Mouse (Mus musculus) cortical plate, adult 2 months (tissue): ENCODE results near the gene Serinc4. TPM values are rescaled to one million over a fixed set of nuclear protein-coding genes. Genes with fewer than 3 reads are reported as not detected.

Source experiments
- H3K27ac ChIP-seq: fragments of 200-500 bp; 2 replicates; pipeline ENCODE4 v1.5.1; 2012; ENCODE audit warnings: low read length, control low read depth, inconsistent platforms; ENCODE audit not compliant: insufficient read depth
- H3K4me1 ChIP-seq: fragments of 200-500 bp; 2 replicates; pipeline ENCODE4 v1.6.1; 2011; ENCODE audit warnings: low read length; ENCODE audit not compliant: control insufficient read depth, insufficient read depth
- H3K4me3 ChIP-seq: fragments of 200-500 bp; 2 replicates; pipeline ENCODE4 v1.5.1; 2011; ENCODE audit warnings: mild to moderate bottlenecking, low read length, control low read depth; ENCODE audit not compliant: insufficient read depth
- CTCF ChIP-seq: fragments of 200-500 bp; IDR thresholded peaks from 2 replicates; pipeline ENCODE4 v1.5.1; 2011; ENCODE audit warnings: mild to moderate bottlenecking, control low read depth, low read length; ENCODE audit not compliant: insufficient read depth; ENCODE audit errors: extremely low read depth
- POLR2A ChIP-seq: fragments of 200-500 bp; IDR thresholded peaks from 2 replicates; pipeline ENCODE4 v1.6.1; 2011; ENCODE audit warnings: mild to moderate bottlenecking, low read length, control low read depth; ENCODE audit not compliant: insufficient read depth; ENCODE audit errors: extremely low read depth
- polyA plus RNA-seq: library from polyadenylated mRNA; depleted of rRNA; stranded (reverse); fragments of >200 nt; gene quantifications from 2 replicates; pipeline ENCODE4 v1.2.3, GENCODE M21; 2012

Gene Serinc4
- polyA plus RNA-seq, 1 experiment: 0.69 TPM

DNA sequence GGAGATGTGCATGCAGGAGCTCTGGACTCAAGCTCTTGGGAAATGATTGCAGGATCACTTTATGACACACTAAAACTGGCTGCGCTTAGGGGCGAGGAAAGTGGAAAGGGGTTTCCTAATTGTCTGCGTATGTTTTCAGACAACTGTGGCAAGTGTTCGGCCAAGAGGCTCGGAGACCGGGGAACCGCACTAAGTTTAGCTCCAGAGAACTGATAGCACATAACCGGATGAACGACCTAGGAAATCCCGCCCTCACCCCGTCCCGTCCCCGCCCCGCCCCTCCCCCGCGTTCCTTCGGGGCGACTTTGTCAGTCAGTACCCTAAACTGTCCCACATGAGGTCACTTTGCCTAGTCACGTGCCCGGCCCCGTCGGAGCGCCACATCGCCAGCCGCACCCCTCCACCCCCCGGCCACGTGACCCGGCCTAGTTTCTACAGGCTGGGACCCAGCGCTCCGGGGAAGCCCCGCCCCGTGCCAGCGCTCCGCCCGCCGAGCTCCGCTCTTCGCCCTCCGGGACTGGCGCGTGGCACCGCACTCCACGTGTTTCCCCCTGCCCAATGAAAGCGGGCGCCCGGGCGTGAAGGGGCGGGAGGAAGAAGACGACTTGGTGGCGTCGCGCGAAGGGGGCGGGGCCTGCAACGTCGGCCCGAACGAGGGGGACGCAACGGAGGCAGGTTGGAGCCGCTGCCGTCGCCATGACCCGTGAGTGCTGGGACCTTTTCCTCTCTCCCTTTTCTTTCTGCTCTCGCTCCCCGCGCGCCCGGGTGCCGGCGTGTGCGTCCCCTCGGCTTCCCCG, 7.6 kb downstream of the Serinc4 start, which contains the start of gene Serf2:
Serf2 (plus strand) TSS at position 457 of the 797 bp plus-strand sequence.
- TF ChIP-seq POLR2A (peak; percentile 95), CTCF (no peak)
- Histone ChIP-seq H3K4me1 (peaks cover 1% of the 10 kb centered on the region; the same call in 1 of the 2 replicates), H3K4me3 (peak within 1 kb of the TSS; percentile 64), H3K27ac (peak within 1 kb of the TSS; percentile 94)

DNA sequence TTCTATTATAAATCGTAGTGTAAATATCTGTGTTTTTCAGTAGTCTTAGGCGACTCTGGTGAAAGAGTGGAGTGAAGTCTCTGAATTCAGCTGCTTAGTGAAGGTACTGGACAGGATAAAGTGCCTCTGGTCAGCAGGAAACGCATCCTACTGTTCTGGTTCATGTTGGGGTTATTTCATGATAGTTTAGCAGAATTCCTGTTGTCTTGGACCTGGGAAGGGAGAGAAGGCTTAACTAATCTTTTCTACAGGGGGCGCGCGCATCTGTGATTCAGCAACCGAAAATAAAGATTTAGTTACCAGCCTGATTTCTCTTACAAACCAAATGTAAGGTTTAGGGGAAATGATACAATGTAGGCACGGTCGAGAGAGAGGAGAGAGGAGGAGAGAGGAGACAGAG, 8.4 kb downstream of the Serinc4 start:
- no peak for TF ChIP-seq POLR2A
- TF ChIP-seq CTCF: peak; percentile 14; the same call in 1 of the 2 replicates
- H3K4me1 ChIP-seq: peaks cover 1% of the 10 kb centered on the region; the same call in 1 of the 2 replicates
- H3K4me3 ChIP-seq: peak overlapping the region; percentile 64; the same call in 1 of the 2 replicates
- peak overlapping the region; percentile 90 for H3K27ac ChIP-seq

DNA sequence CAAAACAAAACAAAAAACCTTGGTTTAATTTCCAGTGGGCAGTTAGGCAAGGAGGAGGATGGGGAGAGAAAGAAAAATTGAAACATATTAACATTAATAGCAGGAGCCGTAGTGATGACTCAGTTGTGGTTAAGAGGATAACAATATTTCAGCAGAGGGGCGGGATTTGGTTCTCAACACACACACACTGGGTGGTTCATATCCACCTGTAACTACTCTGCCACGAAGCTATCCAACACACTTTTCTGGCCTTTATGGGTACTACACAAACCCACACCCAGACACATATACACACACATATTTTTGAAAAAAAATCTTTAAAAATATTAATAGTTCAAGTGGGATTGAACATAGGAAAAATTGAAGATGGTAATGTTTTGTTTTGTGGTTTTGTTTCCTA, 9.6 kb downstream of the Serinc4 start:
- Histone ChIP-seq H3K4me1 (no peaks in the 10 kb centered on the region), H3K4me3 (no peak overlapping the region), H3K27ac (no peak overlapping the region)
- TF ChIP-seq CTCF (no peak), POLR2A (no peak)

DNA sequence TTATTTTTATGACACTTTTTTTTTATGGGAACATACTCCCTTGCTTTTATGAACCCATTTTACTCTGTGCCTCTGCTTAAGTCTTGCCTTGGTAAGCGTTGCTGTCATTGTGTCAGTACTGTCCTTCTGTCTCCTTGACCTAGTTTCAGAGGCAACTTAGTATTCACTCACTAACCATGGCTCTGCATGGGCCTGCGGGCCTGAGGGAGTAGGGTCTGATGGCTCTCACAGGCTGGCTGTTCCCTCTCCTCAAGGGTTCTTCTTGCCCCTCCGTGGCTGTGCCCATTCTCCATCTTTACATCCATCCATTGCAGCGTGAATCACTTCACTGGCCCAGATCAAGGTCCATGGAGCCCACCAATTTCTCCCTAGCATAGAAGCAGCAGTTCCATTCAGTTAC, 10.1 kb downstream of the Serinc4 start:
- TF ChIP-seq CTCF (no peak), POLR2A (no peak)
- Histone ChIP-seq H3K27ac (no peak overlapping the region), H3K4me1 (no peaks in the 10 kb centered on the region), H3K4me3 (no peak overlapping the region)

DNA sequence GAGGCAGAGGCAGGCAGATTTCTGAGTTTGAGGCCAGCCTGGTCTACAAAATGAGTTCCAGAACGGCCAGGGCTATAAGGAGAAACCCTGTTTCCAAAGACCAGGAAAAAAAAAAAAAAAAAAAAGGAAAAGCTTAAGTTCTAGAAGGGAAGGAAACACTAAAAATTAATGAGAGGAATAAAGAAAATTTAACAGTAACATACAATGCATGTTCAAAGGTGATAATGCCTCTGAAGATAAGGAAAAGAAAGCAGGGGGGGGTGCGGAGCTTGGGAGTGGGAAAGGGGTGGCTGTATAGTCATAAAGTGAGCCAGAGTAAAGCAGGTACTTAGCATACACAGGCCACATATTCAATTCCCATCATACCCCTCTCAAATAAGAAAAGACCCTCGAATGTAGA, 11.5 kb downstream of the Serinc4 start:
- TF ChIP-seq CTCF: no peak
- no peak for TF ChIP-seq POLR2A
- no peaks in the 10 kb centered on the region for H3K4me1 ChIP-seq
- no peak overlapping the region for H3K27ac ChIP-seq
- H3K4me3 ChIP-seq: no peak overlapping the region

DNA sequence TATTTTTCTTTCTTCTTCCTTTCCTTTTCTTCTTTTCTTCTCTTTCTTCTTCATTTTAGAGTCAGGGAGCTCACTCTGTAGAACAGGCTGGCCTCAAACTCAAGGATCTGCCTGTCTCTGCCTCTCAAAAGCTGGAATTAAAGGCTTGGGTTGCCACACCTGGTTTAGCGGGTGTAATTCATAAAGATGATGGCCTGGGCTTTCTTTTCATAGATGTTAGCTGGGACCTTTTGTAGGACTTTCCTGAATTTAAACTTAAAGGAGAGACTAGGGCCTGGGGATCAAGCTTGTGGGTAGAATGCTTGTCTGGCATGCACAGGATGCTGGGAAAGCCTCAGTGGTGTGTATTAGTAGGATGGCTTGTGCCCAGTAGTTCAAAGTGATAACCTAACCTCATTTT, 12.4 kb downstream of the Serinc4 start, which contains the start of gene Ell3:
Ell3 (minus strand) TSS at position 101 of the 400 bp plus-strand sequence.
- H3K4me1 ChIP-seq: no peaks in the 10 kb centered on the region
- no peak within 1 kb of the TSS for H3K27ac ChIP-seq
- TF ChIP-seq CTCF (no peak), POLR2A (no peak)
- H3K4me3 ChIP-seq: no peak within 1 kb of the TSS

DNA sequence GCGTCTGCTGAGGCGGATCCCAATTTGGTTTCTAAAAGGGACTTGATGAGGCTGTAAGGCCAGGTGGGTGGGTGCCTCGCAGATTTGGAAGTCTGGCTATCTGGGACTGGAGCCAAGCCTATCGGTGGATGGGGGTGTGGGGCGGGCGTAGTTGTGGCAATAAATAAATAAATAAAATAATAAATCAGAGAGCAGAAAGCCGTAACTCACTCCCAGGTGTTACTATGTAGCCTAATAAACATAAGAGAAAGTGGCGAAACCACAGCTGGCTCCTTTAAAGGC, 13.6 kb downstream of the Serinc4 start:
- Histone ChIP-seq H3K4me1 (no peaks in the 10 kb centered on the region), H3K27ac (no peak overlapping the region), H3K4me3 (0 out of 2 replicates have a peak overlapping the region, but pooled peaks have one; percentile 4)
- no peak for TF ChIP-seq CTCF
- TF ChIP-seq POLR2A: no peak

DNA sequence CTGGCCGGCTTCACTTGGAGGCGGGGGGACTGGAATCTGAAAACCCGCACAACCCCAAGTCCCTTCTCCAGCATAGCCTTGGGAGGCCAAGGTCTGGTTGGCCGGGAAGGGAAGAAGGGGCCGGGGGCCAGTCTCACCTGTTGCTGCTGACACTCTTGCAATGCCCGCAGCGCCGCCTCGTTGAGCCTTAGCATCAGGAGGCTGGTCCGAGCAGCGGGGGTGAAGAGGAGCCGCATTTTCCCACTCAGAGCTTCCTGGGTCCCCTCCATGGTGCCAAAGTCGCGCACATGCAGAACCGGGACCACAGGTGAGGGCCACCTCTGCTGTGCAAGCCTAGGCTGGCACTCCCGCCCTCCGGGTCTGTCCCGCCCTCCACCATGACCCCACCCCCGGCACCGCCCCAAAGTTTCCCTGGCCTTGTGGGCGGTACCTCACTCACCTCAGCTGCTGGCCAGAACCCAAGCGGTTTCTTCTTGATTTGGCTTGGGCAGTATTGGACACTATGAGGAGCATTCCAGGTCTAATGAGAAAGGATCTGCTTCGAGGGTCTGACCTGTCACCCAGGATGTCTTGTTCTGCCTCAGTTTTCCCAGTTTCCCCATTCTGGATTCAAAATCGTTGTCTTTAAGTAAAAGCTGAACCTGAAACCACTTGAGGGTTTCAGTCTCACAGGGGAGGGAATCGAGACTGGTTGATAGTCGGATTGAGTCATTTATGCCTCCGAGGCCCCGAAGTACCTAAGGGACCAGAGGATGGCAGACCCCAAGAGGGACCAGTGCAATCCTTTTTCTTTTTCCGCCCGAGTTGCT, 14.1 kb downstream of the Serinc4 start:
- 0 out of 2 replicates have a peak overlapping the region, but pooled peaks have one; percentile 4 for H3K4me3 ChIP-seq
- TF ChIP-seq CTCF (no peak), POLR2A (no peak)
- H3K4me1 ChIP-seq: no peaks in the 10 kb centered on the region
- no peak overlapping the region for H3K27ac ChIP-seq

DNA sequence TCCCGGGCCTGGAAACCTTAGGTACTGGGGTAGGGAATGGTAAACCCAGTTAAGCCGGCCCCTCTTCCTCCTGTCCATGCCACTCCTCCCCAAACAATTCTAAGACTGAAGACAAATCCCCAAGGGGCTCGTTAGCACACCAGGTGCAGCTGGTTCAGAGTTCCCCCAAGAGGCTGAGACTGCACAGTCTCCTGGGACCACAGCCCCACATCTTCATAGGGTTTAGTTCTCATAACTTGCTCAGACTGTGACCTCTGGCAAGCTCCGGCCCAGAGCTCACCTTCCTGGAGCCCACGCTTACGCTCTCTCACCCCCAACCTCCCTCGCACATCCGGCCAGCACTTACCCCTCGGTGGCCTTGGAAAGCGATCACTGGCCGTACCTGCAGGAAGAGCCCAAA, 14.8 kb downstream of the Serinc4 start:
- Histone ChIP-seq H3K4me3 (no peak overlapping the region), H3K27ac (no peak overlapping the region), H3K4me1 (no peaks in the 10 kb centered on the region)
- TF ChIP-seq CTCF (no peak), POLR2A (no peak)
